Mouse (Mus musculus) C2C12 (cell line): Measurements from ENCODE around the gene Sema3a.

ENCODE experiments used
- CEBPB ChIP-seq: IDR thresholded peaks from one replicate; pipeline ENCODE4 v1.6.1; 2011; ENCODE audit warnings: low read depth, mild to moderate bottlenecking, control low read depth, moderate library complexity
- CTCF ChIP-seq: IDR thresholded peaks from one replicate; pipeline ENCODE4 v1.5.1; 2011; ENCODE audit not compliant: control insufficient read depth, insufficient read depth, insufficient read length
- FOSL1 ChIP-seq: IDR thresholded peaks from one replicate; pipeline ENCODE4 v1.8.0; 2011; ENCODE audit warnings: mild to moderate bottlenecking, low read length; ENCODE audit not compliant: poor library complexity, insufficient read depth, severe bottlenecking
- MAX ChIP-seq: IDR thresholded peaks from one replicate; pipeline ENCODE4 v1.6.1; 2011; ENCODE audit warnings: mild to moderate bottlenecking, control low read depth
- MYOD1 ChIP-seq: IDR thresholded peaks from one replicate; pipeline ENCODE4 v1.6.1; 2011; ENCODE audit warnings: low read depth; ENCODE audit not compliant: control insufficient read depth, insufficient read length
- MYOG ChIP-seq: IDR thresholded peaks from one replicate; pipeline ENCODE4 v1.6.1; 2011; ENCODE audit not compliant: control insufficient read depth, insufficient read length; ENCODE audit errors: extremely low read depth
- USF1 ChIP-seq: IDR thresholded peaks from one replicate; pipeline ENCODE4 v1.6.1; 2011; ENCODE audit warnings: low read depth, mild to moderate bottlenecking, control low read depth, moderate library complexity

DNA sequence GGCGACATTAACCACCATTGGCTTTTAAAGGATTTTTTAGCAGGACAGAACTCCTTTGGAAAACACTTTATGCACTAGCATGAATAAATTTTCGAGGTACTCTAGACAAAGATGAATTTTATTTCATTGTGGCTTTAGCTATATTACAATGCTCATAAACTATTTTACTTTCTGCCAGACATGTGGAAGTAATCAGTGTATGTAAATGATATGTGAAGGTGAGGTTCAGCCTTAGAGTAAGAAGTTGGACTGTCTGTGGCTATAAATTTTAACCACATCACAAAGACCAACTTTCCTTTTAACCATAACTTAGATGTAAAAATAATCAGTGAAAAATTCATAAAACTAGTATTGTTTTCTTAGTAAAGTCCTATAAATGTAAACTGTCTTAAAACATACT is 286.7 kb downstream of the Sema3a start:
- TF ChIP-seq MAX (no peak), CTCF (no peak), CEBPB (no peak), USF1 (no peak), MYOG (no peak), FOSL1 (no peak), MYOD1 (no peak)
